Mouse (Mus musculus): Measurements from ENCODE around the gene Mbnl2.
"Not testable (repeated sequence)": the region's sequence is repeated elsewhere in the genome, so short reads cannot be mapped to it uniquely, and the experiment has no call there.

Mbnl2 gene

GRCm38 (mm10) chr14:120355742-120356440 is 80.4 kb downstream of the Mbnl2 start:
- ATAC-seq (ENCODE audit: low TSS enrichment): no peak

- ATAC-seq (ENCODE audit: low TSS enrichment): no peak
Measured at GRCm38 (mm10) chr14:120357321-120358070, 82.0 kb downstream of the Mbnl2 start.

GRCm38 (mm10) chr14:120359608-120360007 is 84.1 kb downstream of the Mbnl2 start:
- not testable (repeated sequence) for ATAC-seq (ENCODE audit: low TSS enrichment)

- ATAC-seq (ENCODE audit: low TSS enrichment): no peak
Measured at GRCm38 (mm10) chr14:120361121-120361520, 85.7 kb downstream of the Mbnl2 start.

GRCm38 (mm10) chr14:120362409-120362992 is 87.0 kb downstream of the Mbnl2 start:
- ATAC-seq (ENCODE audit: low TSS enrichment): no peak

GRCm38 (mm10) chr14:120363090-120363818 is 87.8 kb downstream of the Mbnl2 start:
- ATAC-seq (ENCODE audit: low TSS enrichment): no peak

- ATAC-seq (ENCODE audit: low TSS enrichment): no peak
Measured at GRCm38 (mm10) chr14:120365088-120365487, 89.6 kb downstream of the Mbnl2 start.

GRCm38 (mm10) chr14:120366962-120367361 is 91.5 kb downstream of the Mbnl2 start:
- no peak for ATAC-seq (ENCODE audit: low TSS enrichment)

- no peak for ATAC-seq (ENCODE audit: low TSS enrichment)
Measured at GRCm38 (mm10) chr14:120367589-120367988, 92.1 kb downstream of the Mbnl2 start.

- ATAC-seq (ENCODE audit: low TSS enrichment): no peak
Measured at GRCm38 (mm10) chr14:120368456-120368855, 93.0 kb downstream of the Mbnl2 start.

GRCm38 (mm10) chr14:120368914-120369391 is 93.5 kb downstream of the Mbnl2 start:
- ATAC-seq (ENCODE audit: low TSS enrichment): peak; percentile 15

GRCm38 (mm10) chr14:120370044-120370443 is 94.6 kb downstream of the Mbnl2 start:
- ATAC-seq (ENCODE audit: low TSS enrichment): no peak

GRCm38 (mm10) chr14:120370631-120371030 is 95.2 kb downstream of the Mbnl2 start:
- no peak for ATAC-seq (ENCODE audit: low TSS enrichment)

- ATAC-seq (ENCODE audit: low TSS enrichment): no peak
Measured at GRCm38 (mm10) chr14:120371174-120371573, 95.7 kb downstream of the Mbnl2 start.

- ATAC-seq (ENCODE audit: low TSS enrichment): peak; percentile 26
Measured at GRCm38 (mm10) chr14:120373026-120374024, 97.9 kb downstream of the Mbnl2 start.

- peak; percentile 83 for ATAC-seq (ENCODE audit: low TSS enrichment)
Measured at GRCm38 (mm10) chr14:120374786-120375185, 99.3 kb downstream of the Mbnl2 start.

GRCm38 (mm10) chr14:120377192-120377591 is 101.7 kb downstream of the Mbnl2 start:
- ATAC-seq (ENCODE audit: low TSS enrichment): no peak

- ATAC-seq (ENCODE audit: low TSS enrichment): no peak
Measured at GRCm38 (mm10) chr14:120378002-120378401, 102.5 kb downstream of the Mbnl2 start.

GRCm38 (mm10) chr14:120379716-120380115 is 104.2 kb downstream of the Mbnl2 start:
- ATAC-seq (ENCODE audit: low TSS enrichment): no peak

GRCm38 (mm10) chr14:120381378-120382134 is 106.1 kb downstream of the Mbnl2 start:
- ATAC-seq (ENCODE audit: low TSS enrichment): no peak
